Mouse (Mus musculus) embryonic facial prominence, embryonic 15.5 days (tissue): ENCODE results near the gene Mctp2. TPM values are rescaled to one million over a fixed set of nuclear protein-coding genes. Genes with fewer than 3 reads are reported as not detected.

ENCODE experiments used
- ATAC-seq: fragments of 200-750 bp; cut with Nextera tagmentation; 2 replicates; pipeline ENCODE4 v1.8.0; 2017; ENCODE audit warnings: low read depth, moderate TSS enrichment; ENCODE audit not compliant: insufficient number of reproducible peaks, low FRiP score, low TSS enrichment
- H3K27ac ChIP-seq: fragments of 300-500 bp; sonication (generic); replicated peaks from 2 replicates; pipeline ENCODE4 v1.5.1; 2015; ENCODE audit warnings: mild to moderate bottlenecking, inconsistent platforms
- H3K27me3 ChIP-seq: fragments of 300-500 bp; sonication (generic); 2 replicates; pipeline ENCODE4 v1.6.1; 2015; ENCODE audit warnings: inconsistent platforms
- H3K36me3 ChIP-seq: fragments of 300-500 bp; sonication (generic); 2 replicates; pipeline ENCODE4 v1.6.1; 2015; ENCODE audit warnings: mild to moderate bottlenecking, inconsistent platforms
- H3K4me1 ChIP-seq: fragments of 300-500 bp; sonication (generic); 2 replicates; pipeline ENCODE4 v1.6.1; 2015; ENCODE audit warnings: inconsistent platforms
- H3K4me2 ChIP-seq: fragments of 300-500 bp; sonication (generic); replicated peaks from 2 replicates; pipeline ENCODE4 v1.6.1; 2015; ENCODE audit warnings: mild to moderate bottlenecking, inconsistent platforms
- H3K4me3 ChIP-seq: fragments of 300-500 bp; sonication (generic); replicated peaks from 2 replicates; pipeline ENCODE4 v1.5.1; 2015; ENCODE audit warnings: mild to moderate bottlenecking, inconsistent platforms
- H3K9ac ChIP-seq: fragments of 300-500 bp; sonication (generic); 2 replicates; pipeline ENCODE4 v1.6.1; 2015; ENCODE audit warnings: inconsistent platforms
- H3K9me3 ChIP-seq: fragments of 300-500 bp; sonication (generic); replicated peaks from 2 replicates; pipeline ENCODE4 v1.6.1; 2016; ENCODE audit warnings: inconsistent platforms
- WGBS: fragments of 180-500 bp; shearing (Covaris S2); methylation state at CpG from one replicate; pipeline ENCODE4 v1.1.7; 2015; 5-methylcytosine and 5-hydroxymethylcytosine counted together
- polyA plus RNA-seq: library from polyadenylated mRNA; unstranded; fragments of >200 nt; fragmentation: Nextera tagmentation; extraction: Ambion mirVana; gene quantifications from 2 replicates; pipeline ENCODE4 v1.2.1, GENCODE M21; 2015

Mctp2 gene
- polyA plus RNA-seq, 1 experiment from 2014 or later, result 1.7 TPM

DNA sequence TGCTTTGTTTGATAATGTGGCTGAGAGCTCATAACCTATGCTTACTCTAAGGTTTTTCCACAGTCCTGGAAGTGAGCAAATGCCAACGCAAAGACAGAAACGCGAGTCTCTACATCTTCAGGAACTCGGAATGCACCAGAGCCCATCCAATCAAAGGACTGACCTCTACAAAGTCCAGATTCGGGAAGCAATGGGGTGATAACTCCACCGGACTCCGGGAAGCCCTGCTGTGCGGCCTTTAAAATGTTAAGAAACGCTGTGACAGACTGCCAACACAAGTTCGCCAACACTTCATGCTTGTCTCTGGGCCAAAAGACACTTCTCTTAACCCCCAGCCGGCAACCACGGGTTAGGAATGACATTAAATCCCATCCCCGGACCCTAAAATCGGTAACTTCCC lies 437 bp downstream of the Mctp2 start:
- peak overlapping the region; percentile 54 for H3K4me3 ChIP-seq
- H3K9me3 ChIP-seq, result no peaks in the 10 kb centered on the region
- H3K9ac ChIP-seq, result peak overlapping the region; percentile 24; the same call in 1 of the 2 replicates
- WGBS, result 2% methylated on average over 14 of the region's 14 CpGs
- 0 out of 2 replicates have a peak, but pooled peaks cover 3% of the 10 kb centered on the region for H3K27me3 ChIP-seq
- no peak for ATAC-seq
- no peaks in the 10 kb centered on the region for H3K36me3 ChIP-seq
- H3K27ac ChIP-seq, result no peak overlapping the region
- peak overlapping the region; percentile 95 for H3K4me2 ChIP-seq
- no peaks in the 10 kb centered on the region for H3K4me1 ChIP-seq

DNA sequence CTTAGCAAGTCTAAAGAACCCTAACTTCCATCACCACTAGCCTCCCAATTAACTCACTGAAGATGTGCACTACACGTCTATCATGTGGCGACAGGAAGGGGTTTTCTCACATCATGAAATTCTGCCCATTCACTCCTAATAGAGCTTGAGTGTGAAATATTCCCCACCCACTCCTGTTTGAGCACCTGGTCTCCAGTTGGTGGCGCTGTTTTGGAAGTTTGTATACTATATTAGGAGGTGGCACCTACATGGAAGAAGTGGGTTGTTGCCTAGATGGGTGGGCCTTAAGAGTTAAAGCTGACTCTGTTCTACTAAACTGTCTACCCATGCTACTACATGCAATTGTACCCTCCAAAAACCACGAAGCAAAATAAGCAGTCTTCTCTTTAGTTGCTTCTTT lies 4.7 kb downstream of the Mctp2 start:
- H3K9ac ChIP-seq, result no peak overlapping the region
- no peak overlapping the region for H3K27ac ChIP-seq
- no peak for ATAC-seq
- H3K4me3 ChIP-seq, result no peak overlapping the region
- H3K36me3 ChIP-seq, result no peaks in the 10 kb centered on the region
- 0 out of 2 replicates have a peak, but pooled peaks cover 3% of the 10 kb centered on the region for H3K27me3 ChIP-seq
- no peaks in the 10 kb centered on the region for H3K9me3 ChIP-seq
- 66% methylated on average over 4 of the region's 4 CpGs for WGBS
- no peak overlapping the region for H3K4me2 ChIP-seq
- no peaks in the 10 kb centered on the region for H3K4me1 ChIP-seq

GRCm38 (mm10) chr7:72299726-72300125 lies 6.7 kb downstream of the Mctp2 start:
- no peak for ATAC-seq
- Histone ChIP-seq H3K4me1 (no peaks in the 10 kb centered on the region), H3K4me2 (no peak overlapping the region), H3K27me3 (no peaks in the 10 kb centered on the region), H3K27ac (no peak overlapping the region), H3K4me3 (no peak overlapping the region), H3K36me3 (no peaks in the 10 kb centered on the region), H3K9me3 (no peaks in the 10 kb centered on the region), H3K9ac (no peak overlapping the region)
- WGBS, result 81% methylated on average over 6 of the region's 6 CpGs

DNA sequence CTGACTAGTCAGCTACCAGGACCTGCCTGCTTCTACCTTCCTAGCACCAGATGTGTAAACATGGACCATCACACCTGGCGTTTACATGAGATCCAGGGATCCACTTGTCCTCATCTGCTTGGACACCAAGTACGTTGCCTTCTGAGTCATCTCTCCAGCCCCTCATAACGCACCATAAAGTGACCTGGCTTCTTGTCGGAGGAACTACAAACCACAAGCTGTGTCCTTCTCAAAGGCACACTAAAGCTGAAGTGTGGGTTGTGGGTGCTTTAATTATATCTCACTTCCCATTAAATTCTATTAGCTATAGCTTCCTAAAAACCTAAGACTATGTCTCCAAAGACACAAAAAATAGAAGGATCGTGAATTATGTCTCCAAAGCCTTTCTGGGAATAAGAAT lies 9.4 kb downstream of the Mctp2 start:
- Histone ChIP-seq H3K27ac (no peak overlapping the region), H3K9ac (no peak overlapping the region), H3K4me3 (no peak overlapping the region), H3K36me3 (no peaks in the 10 kb centered on the region), H3K4me2 (no peak overlapping the region), H3K9me3 (no peaks in the 10 kb centered on the region), H3K27me3 (no peaks in the 10 kb centered on the region), H3K4me1 (no peaks in the 10 kb centered on the region)
- no peak for ATAC-seq
- 84% methylated on average over 5 of the region's 5 CpGs for WGBS

DNA sequence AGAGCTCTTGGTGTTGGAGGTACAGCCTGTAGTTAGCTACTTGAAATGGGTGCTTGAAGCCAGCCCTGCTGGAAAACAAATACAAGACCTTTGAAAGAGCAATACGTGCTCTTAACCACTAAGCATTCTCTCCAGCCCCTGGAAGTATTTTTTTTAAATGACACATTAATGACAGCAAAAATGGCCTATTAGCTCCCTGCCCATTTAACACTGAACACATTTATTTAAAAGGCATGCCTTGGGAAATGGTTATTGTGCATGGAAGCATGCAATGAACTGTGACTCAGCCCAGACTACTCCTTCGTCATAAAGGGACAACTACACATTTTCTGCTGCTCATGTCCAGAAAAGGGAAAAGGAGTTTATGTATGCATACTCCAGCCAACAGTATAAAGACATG lies 10.2 kb downstream of the Mctp2 start:
- Histone ChIP-seq H3K27me3 (no peaks in the 10 kb centered on the region), H3K9ac (no peak overlapping the region), H3K4me2 (no peak overlapping the region), H3K27ac (no peak overlapping the region), H3K4me1 (no peaks in the 10 kb centered on the region), H3K36me3 (no peaks in the 10 kb centered on the region), H3K9me3 (no peaks in the 10 kb centered on the region), H3K4me3 (no peak overlapping the region)
- WGBS, result 47% methylated on average over 2 of the region's 2 CpGs
- ATAC-seq, result no peak

DNA sequence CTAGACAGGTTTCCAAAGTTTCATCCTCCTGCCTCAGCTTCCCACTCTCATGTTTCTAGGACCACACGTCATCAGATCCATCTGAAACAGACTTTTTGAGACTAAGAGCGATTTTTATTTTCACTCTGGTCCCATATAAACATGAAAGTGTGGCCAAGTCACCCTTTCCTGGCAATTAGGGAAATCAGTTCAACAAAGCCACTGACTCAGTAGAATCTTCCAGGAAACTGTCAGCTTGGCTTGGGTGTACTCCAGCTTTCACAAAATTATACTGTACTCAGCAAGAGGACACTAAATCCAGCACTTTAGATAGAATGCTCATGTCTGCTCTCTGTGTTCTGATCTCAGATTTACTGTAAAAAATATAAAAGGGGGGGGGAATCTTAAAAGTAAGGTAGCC lies 11.5 kb downstream of the Mctp2 start:
- Histone ChIP-seq H3K36me3 (no peaks in the 10 kb centered on the region), H3K9me3 (no peaks in the 10 kb centered on the region), H3K27me3 (no peaks in the 10 kb centered on the region), H3K9ac (no peak overlapping the region), H3K27ac (no peak overlapping the region), H3K4me1 (no peaks in the 10 kb centered on the region), H3K4me2 (no peak overlapping the region), H3K4me3 (no peak overlapping the region)
- 69% methylated on average over 2 of the region's 2 CpGs for WGBS
- ATAC-seq, result no peak

DNA sequence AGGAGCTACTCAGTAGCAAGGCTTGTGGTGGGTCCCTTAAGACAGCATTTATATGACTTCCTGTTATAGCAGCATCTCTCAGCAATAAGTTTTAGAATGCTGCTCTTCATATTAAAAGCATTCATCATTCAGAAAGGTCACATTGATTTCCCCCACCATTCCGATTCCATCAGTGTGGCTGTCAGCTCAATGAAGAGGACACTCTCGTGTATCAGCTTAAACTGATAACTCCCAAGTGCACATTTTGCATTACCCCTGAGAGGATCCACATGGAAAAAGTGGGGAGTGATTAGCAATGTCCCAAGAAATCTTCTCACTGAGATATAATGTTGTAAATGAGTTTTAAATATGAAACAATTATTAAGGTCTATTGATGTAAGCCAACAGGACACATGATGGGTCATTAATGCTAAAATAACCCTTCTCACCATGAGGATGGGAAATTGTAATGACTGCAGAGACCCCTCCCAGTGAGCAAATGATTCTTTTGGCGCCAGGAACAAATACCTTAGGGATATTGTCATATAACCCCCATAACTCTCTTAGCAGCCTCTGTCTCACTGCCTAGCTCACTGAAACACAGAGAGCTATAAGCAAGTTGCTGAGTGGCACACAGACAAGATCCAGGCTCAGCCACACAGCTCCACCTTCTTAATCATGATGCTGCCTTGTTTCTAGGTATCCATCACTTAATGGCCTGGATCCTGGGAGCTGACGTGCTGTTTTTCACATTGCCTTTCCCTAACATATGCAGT lies 12.4 kb downstream of the Mctp2 start:
- Histone ChIP-seq H3K27me3 (no peaks in the 10 kb centered on the region), H3K4me2 (no peak overlapping the region), H3K4me1 (no peaks in the 10 kb centered on the region), H3K9ac (no peak overlapping the region), H3K4me3 (no peak overlapping the region), H3K36me3 (no peaks in the 10 kb centered on the region), H3K9me3 (no peaks in the 10 kb centered on the region), H3K27ac (no peak overlapping the region)
- WGBS, result 73% methylated on average over 4 of the region's 4 CpGs
- no peak for ATAC-seq

- Histone ChIP-seq H3K9me3 (no peaks in the 10 kb centered on the region), H3K4me2 (no peak overlapping the region), H3K36me3 (no peaks in the 10 kb centered on the region), H3K4me1 (no peaks in the 10 kb centered on the region), H3K4me3 (no peak overlapping the region), H3K27ac (no peak overlapping the region), H3K27me3 (no peaks in the 10 kb centered on the region), H3K9ac (no peak overlapping the region)
- 85% methylated on average over 8 of the region's 8 CpGs for WGBS
- no peak for ATAC-seq
These were observed 14.0 kb downstream of the Mctp2 start for GRCm38 (mm10) chr7:72292232-72292913.

GRCm38 (mm10) chr7:72280721-72281120 lies 25.7 kb downstream of the Mctp2 start:
- no peak overlapping the region for H3K9ac ChIP-seq

DNA sequence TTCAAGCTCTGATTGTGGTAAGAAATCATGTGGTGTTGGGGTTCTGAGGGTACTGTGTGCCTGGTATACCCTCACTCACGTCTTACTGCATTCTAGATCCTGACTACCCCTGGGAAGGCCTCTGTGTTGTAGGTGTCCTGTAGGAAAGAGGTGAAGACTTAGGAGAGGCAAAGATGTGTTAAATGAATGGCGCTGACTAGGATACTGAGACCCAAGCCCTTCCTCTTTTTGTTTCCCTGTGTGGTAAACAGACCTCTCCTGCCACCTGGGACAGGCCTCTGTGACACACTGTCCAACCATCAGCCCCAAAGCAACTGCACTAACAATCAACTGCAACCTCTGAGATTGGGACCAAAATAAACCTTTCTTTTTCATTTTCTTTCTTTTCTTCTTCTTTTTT lies 28.0 kb downstream of the Mctp2 start:
- no peak for ATAC-seq
- Histone ChIP-seq H3K4me3 (no peak overlapping the region), H3K27ac (no peak overlapping the region), H3K4me2 (no peak overlapping the region), H3K9ac (no peak overlapping the region), H3K9me3 (no peaks in the 10 kb centered on the region), H3K36me3 (no peaks in the 10 kb centered on the region), H3K27me3 (no peaks in the 10 kb centered on the region), H3K4me1 (peaks cover 6% of the 10 kb centered on the region; the same call in 1 of the 2 replicates)
- 86% methylated on average over 2 of the region's 2 CpGs for WGBS

More at GRCm38 (mm10) chr7:72280721-72281120, 25.7 kb downstream of the Mctp2 start:
- no peak overlapping the region for H3K4me2 ChIP-seq
- H3K27ac ChIP-seq, result no peak overlapping the region
- no peaks in the 10 kb centered on the region for H3K27me3 ChIP-seq
- no peaks in the 10 kb centered on the region for H3K9me3 ChIP-seq
- H3K4me1 ChIP-seq, result peaks cover 6% of the 10 kb centered on the region; the same call in 1 of the 2 replicates
- ATAC-seq, result no peak
- no peak overlapping the region for H3K4me3 ChIP-seq
- H3K36me3 ChIP-seq, result no peaks in the 10 kb centered on the region
- WGBS, result 47% methylated on average over 3 of the region's 3 CpGs

DNA sequence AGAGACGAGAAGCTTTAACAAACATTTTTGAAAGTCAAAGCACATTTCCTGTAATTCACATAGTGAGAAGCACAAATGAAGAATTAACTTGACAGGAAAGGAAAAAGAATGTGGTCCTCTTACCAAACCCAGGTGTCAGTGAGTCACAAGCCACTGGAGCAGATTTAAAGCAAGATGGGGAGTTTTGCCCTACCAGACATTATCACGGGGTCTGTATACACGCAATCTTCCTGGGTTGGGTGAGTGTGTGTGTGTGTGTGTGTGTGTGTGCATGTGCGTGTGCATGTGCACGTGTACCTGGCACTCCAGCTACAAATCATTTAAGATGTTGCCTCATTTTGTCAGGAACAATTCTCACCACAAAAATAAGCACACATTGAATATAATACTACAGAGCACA lies 30.9 kb downstream of the Mctp2 start:
- Histone ChIP-seq H3K4me3 (no peak overlapping the region), H3K9ac (no peak overlapping the region), H3K27me3 (no peaks in the 10 kb centered on the region), H3K27ac (no peak overlapping the region), H3K4me2 (no peak overlapping the region), H3K4me1 (0 out of 2 replicates have a peak, but pooled peaks cover under 1% of the 10 kb centered on the region), H3K9me3 (no peaks in the 10 kb centered on the region), H3K36me3 (no peaks in the 10 kb centered on the region)
- no peak for ATAC-seq
- WGBS, result 74% methylated on average over 5 of the region's 5 CpGs
